Mouse (Mus musculus) erythroblast, embryonic 14.5 days (primary cell): ENCODE data around the gene Adgrg1.

Source experiments
- GATA1 ChIP-seq: IDR thresholded peaks from 2 replicates; pipeline ENCODE4 v1.6.1; 2012; ENCODE audit warnings: low read length, inconsistent platforms, mixed read lengths
- TAL1 ChIP-seq: IDR thresholded peaks from 3 replicates; pipeline ENCODE4 v1.6.1; 2012; ENCODE audit warnings: low read length, inconsistent platforms, mixed read lengths

DNA sequence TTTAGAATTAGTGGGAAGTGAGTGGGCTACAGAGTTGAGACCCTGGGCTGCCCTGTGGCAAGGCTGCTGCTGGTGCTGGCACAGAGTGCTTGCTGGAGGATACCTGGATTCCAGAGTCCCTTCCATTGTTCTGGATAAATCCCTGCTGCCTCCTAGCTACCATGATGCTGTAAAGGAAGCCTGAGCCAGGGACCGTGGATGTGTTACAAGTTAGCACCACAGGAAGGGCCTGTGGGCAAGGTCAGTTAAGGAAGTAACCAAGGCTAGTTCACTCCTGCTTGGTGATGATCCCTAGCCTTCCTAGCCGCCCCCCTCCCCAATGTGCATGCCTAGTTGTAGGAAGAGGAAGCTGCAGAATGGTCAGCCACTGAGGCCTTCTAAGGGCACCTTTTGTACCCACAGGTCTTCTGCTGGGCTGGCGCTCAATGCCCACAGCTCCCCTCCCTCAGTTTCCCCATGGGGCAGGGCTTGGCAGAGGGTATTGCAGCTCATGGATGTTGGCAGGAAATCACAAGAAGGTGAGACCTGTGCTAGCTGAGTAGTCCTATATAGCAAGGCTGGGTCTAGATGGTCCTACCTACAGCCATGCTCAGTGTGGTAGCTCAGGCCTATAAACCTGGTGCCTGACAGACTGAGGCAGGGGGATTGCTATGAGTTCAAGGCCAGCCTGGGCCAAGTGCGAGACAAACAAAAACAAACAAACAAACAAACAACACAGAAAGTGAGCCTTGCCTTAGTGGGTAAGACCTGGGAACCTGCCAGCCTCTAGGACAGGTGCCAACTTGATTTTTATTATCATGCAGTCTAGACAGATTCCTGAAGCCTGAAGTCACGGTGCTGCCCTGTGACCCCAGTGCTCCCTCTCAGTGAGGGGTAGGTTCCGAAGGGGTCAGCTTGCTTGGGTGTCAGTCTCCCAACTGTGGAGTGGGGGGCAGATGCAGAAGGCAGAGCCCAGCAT lies 22.6 kb downstream of the Adgrg1 start:
- TF ChIP-seq GATA1 = no peak
- no peak for TF ChIP-seq TAL1
